Mouse (Mus musculus): Measurements from ENCODE around the gene Fshr.

Fshr gene

DNA sequence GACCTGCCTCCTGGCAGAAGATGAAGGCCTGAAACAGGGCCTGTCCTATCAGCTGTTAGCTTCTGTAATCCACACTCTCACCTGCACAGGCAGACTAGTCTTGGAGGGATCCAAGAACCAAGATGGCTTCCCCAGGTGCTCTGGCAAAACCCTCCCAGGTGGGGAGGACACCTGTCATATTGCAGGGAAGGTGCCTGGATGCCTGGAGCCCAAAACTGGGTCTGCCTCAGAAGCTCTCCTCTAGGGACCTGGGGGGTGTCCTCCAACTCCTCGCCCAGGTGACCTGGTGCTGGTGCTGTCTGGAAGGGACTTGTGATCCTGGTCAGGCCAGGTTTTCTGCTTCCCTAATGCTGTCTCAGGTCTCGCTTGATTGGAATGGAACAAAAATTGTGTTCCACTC, 167.5 kb downstream of the Fshr start:
- DNase-seq: no peak

- DNase-seq: no peak
These were observed 181.0 kb downstream of the Fshr start for GRCm38 (mm10) chr17:89019518-89019917.

DNA sequence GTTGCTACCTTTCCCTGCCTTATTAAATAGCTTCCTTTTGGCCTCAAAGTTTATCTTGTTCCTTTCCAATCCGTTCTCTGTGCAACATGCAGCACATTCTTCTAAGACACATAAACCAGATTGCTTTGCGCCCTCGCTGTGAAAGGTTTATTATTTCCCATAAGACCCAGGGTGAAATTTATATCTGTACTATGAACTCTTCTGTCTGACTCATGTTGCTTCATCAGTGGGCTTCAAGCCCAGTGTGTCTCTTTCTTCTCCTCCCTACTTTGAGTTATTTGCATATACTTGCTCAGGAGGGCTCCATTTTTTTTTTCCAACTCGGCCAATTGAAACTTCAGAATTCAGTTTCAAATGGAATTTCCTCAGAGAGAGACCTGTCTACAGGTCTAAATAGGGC, 183.5 kb downstream of the Fshr start:
- DNase-seq: no peak

GRCm38 (mm10) chr17:89013691-89014090, 186.8 kb downstream of the Fshr start:
- DNase-seq: no peak

DNA sequence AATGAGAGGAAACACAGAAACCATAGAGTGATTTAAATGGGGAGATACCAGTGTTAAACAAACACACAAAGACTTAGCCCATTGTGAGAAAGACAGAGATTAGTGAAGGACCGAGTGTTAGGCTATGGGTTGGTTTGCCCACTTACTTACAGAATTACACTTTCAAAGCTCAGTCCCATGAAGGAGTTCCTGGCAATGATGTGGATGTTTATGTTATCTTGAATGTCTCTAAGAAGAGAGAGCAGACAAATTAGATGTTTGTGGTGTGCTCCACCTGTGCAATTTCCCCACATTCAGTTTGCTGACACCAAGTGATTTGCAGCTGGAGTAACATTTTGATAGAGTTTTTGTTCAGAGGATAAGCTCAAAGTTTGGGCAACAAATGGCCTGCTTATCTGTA, 191.4 kb downstream of the Fshr start:
- DNase-seq: no peak

- DNase-seq: no peak
These were observed 191.8 kb downstream of the Fshr start for GRCm38 (mm10) chr17:89008680-89009079.

DNA sequence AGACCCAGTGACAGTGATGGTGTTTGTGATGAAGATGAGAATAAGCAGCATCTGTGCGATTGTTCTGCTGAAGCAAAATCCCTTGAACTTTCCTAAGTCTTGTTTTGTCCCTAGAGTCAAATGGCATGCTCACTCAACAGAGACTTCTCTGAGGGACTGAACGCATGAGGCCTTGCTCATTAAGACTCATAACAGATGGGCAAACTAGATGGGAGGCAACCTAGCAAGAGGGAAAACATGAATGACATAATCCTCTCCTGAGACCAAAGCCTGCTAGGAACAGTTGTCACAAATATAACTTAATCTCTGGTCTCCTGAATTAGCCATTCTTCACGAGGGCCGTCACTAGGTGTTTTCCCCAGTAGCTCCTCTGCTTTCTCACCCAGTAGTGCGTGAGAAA, 194.5 kb downstream of the Fshr start:
- no peak for DNase-seq

GRCm38 (mm10) chr17:88999907-89000306, 200.6 kb downstream of the Fshr start:
- DNase-seq: no peak

DNA sequence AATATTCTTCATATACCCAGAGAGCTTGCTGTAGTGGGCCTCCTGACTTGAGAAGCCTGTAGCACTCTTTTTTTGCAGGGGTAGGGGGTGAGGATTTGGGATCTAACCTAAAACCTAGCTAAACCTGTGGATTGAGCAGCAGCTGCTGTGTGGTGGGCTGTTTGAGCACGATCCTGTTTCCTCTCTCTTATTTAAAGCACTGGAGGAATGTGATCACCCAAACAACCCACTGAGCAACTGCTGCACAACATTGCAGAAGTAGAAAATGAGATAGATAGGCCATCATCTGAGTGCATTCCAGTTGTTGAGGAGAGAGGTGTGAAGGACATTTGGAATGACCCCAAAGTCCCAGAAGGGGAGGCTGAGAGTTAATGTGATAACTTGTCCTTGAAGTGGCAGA, 202.2 kb downstream of the Fshr start:
- DNase-seq: no peak

DNA sequence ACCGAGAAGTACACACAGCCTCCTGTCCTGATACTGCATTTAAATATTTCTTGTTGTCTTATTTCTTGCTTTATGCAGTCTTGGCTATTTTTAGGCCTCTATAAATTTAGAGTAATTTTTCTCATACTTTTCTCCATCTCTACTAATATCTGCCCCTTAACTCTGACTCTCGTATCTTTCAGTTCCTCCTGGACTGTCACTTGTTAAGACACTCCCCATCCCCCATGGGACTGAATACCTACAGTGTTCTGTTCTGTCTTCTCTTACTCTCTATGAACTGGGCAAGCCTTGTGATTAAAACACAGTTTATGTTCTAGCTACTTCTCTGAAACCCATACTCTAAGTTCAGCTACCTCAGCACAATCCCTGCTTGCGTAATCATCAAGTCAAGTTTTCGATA, 209.2 kb downstream of the Fshr start:
- no peak for DNase-seq

GRCm38 (mm10) chr17:88980708-88981355, 219.6 kb downstream of the Fshr start:
- no peak for DNase-seq

DNA sequence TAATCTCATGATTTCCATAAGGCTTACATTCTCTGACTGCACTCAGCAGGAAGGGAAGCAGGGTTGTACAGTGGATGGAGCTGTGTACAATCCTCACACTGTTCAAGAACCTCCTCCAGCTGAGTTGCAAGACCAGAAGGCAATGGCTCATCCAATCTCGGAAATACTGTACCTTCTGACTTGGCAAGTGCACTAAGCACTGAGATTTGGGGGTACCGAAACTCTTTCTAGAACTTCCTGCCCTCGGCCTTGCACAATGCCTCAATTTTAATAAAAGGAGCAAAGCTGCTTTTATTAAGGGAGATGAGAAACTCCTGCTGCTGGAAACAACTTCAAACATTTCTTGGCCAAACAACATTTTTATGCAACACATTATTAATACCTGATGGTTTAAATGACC, 225.9 kb downstream of the Fshr start:
- DNase-seq: no peak

- no peak for DNase-seq
These were observed 234.4 kb downstream of the Fshr start for GRCm38 (mm10) chr17:88966028-88966427.

DNA sequence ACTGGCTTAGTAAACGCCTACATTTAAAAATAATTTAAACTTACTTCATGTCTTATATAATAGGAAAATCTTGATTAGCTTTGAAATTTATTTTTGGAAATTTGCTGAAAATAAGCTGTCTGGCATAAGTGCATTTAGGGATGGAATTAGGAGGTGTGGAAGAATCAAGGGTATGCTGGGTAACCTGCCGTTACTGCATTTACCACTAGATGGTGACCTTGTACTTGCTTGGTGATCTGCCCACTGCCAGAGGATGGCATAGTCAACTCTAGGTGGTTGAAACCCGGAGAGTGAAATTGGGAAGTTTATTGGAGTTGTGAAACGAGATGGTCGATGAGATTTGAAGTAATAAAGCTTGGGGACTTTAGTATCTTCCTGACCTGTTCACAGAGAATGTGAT, 246.5 kb downstream of the Fshr start:
- DNase-seq: peak; percentile 33

GRCm38 (mm10) chr17:88938153-88938681, 262.3 kb downstream of the Fshr start:
- no peak for DNase-seq

GRCm38 (mm10) chr17:88937341-88938152, 262.9 kb downstream of the Fshr start:
- DNase-seq: no peak

DNA sequence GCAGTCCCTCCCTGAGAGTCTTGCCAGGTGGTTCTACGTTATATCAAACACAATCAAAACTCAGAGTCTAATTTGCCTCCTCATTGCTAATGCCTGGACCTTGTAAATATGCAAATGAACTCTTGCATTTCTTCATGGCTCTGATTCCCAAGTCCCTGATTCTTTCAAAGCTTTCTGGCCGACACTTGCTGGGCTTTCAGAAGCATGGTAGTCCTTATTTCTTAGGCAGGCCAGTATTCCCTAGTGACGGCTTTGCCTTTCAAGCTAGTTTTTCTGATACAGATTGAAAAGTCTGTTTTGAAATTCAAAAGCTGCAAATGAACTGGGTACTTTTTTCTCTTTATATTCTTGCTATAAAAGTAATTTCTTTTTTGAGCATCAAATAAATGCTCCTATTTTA, 263.5 kb downstream of the Fshr start:
- DNase-seq: no peak

Measured in cerebellum, adult 9-11 months (tissue).